ENCODE assay signal across 17 mouse cellular contexts in genomic region chr4:24415048-24415447, GRCm38 (mm10).
"Had no signal": no experiment of that assay in that cellular context is flagged by ENCODE, and none has a peak within 500 bp of the region (broad histone marks: within the 10 kb centered on the region; RNA-seq: fewer than 3 reads in every experiment).

No protein-coding gene starts in this region.

- H3K27me3 ChIP-seq: limb, embryonic 12.5 days; limb, embryonic 15.5 days; midbrain, embryonic 12.5 days; stomach, embryonic 15.5 days had no signal

- DNase-seq: kidney, adult 9 months; kidney, postnatal 14 days; kidney, postnatal 4 days; left cerebral cortex, postnatal 4 days; liver, postnatal 0 days; lung, embryonic 14.5 days; right cerebral cortex, postnatal 25 days; spleen, adult 18-20 months; thymus, postnatal 25 days had no signal

- H3K4me1 ChIP-seq: limb, embryonic 12.5 days; limb, embryonic 15.5 days; midbrain, embryonic 12.5 days; stomach, embryonic 15.5 days had no signal

- H3K36me3 ChIP-seq: limb, embryonic 12.5 days; limb, embryonic 15.5 days; midbrain, embryonic 12.5 days; stomach, embryonic 15.5 days had no signal

- H3K9ac ChIP-seq: limb, embryonic 12.5 days; limb, embryonic 15.5 days; liver, embryonic 14.5 days; liver, postnatal 0 days; lung, embryonic 14.5 days; midbrain, embryonic 12.5 days; stomach, embryonic 15.5 days had no signal

- H3K9me3 ChIP-seq: limb, embryonic 12.5 days; limb, embryonic 15.5 days; midbrain, embryonic 12.5 days; stomach, embryonic 15.5 days had no signal

- H3K4me3 ChIP-seq: limb, embryonic 12.5 days; limb, embryonic 15.5 days; midbrain, embryonic 12.5 days; stomach, embryonic 15.5 days had no signal

- ATAC-seq: liver, postnatal 0 days; lung, postnatal 0 days had no signal

- H3K4me2 ChIP-seq: limb, embryonic 12.5 days; limb, embryonic 15.5 days; liver, embryonic 11.5 days; lung, embryonic 14.5 days; midbrain, embryonic 12.5 days; stomach, embryonic 15.5 days had no signal

- H3K27ac ChIP-seq: limb, embryonic 12.5 days; limb, embryonic 15.5 days; liver, embryonic 14.5 days; macrophage; midbrain, embryonic 12.5 days; stomach, embryonic 15.5 days had no signal
